Mouse (Mus musculus): ENCODE measurements around the gene Tma7.

The Tma7 gene

GRCm38 (mm10) chr9:109101933-109102445 is 19.6 kb upstream of the Tma7 start:
- DNase-seq (ENCODE audit: low spot score) = no peak

GRCm38 (mm10) chr9:109100307-109100928 is 18.0 kb upstream of the Tma7 start:
- no peak for DNase-seq (ENCODE audit: low spot score)

- no peak for DNase-seq (ENCODE audit: low spot score)
Observed at GRCm38 (mm10) chr9:109098969-109099368, 16.6 kb upstream of the Tma7 start.

- no peak for DNase-seq (ENCODE audit: low spot score)
Observed at GRCm38 (mm10) chr9:109098366-109098765, 16.0 kb upstream of the Tma7 start.

- DNase-seq (ENCODE audit: low spot score) = peak; percentile 63
Observed at GRCm38 (mm10) chr9:109097831-109098230, 15.4 kb upstream of the Tma7 start.

GRCm38 (mm10) chr9:109097291-109097690 is 14.9 kb upstream of the Tma7 start:
- DNase-seq (ENCODE audit: low spot score) = no peak

- no peak for DNase-seq (ENCODE audit: low spot score)
Observed at GRCm38 (mm10) chr9:109096856-109097255, 14.5 kb upstream of the Tma7 start.

- no peak for DNase-seq (ENCODE audit: low spot score)
Observed at GRCm38 (mm10) chr9:109096251-109096661, 13.9 kb upstream of the Tma7 start.

- DNase-seq (ENCODE audit: low spot score) = peak; percentile 35
Observed at GRCm38 (mm10) chr9:109095137-109095982, 13.0 kb upstream of the Tma7 start, which contains the start of gene Plxnb1. Gene Plxnb1 (plus strand): TSS chr9:109095389.

- no peak for DNase-seq (ENCODE audit: low spot score)
Observed at GRCm38 (mm10) chr9:109094553-109095136, 12.3 kb upstream of the Tma7 start.

- no peak for DNase-seq (ENCODE audit: low spot score)
Observed at GRCm38 (mm10) chr9:109093786-109094552, 11.6 kb upstream of the Tma7 start.

- no peak for DNase-seq (ENCODE audit: low spot score)
Observed at GRCm38 (mm10) chr9:109092799-109093198, 10.4 kb upstream of the Tma7 start.

GRCm38 (mm10) chr9:109091802-109092201 is 9.4 kb upstream of the Tma7 start:
- DNase-seq (ENCODE audit: low spot score) = no peak

- DNase-seq (ENCODE audit: low spot score) = no peak
Observed at GRCm38 (mm10) chr9:109090446-109090845, 8.1 kb upstream of the Tma7 start.

- no peak for DNase-seq (ENCODE audit: low spot score)
Observed at GRCm38 (mm10) chr9:109087987-109088386, 5.6 kb upstream of the Tma7 start.

GRCm38 (mm10) chr9:109084922-109085321 is 2.5 kb upstream of the Tma7 start:
- DNase-seq (ENCODE audit: low spot score) = no peak

- no peak for DNase-seq (ENCODE audit: low spot score)
Observed at GRCm38 (mm10) chr9:109081749-109082123, 651 bp downstream of the Tma7 start.

- DNase-seq (ENCODE audit: low spot score) = no peak
Observed at GRCm38 (mm10) chr9:109080516-109080915, 1.9 kb downstream of the Tma7 start.

- peak; percentile 88 for DNase-seq (ENCODE audit: low spot score)
Observed at GRCm38 (mm10) chr9:109073661-109074573, 8.5 kb downstream of the Tma7 start, which contains the start of gene Atrip. Gene Atrip (minus strand): TSS chr9:109074124.

GRCm38 (mm10) chr9:109068095-109068735 is 14.2 kb downstream of the Tma7 start:
- DNase-seq (ENCODE audit: low spot score) = no peak
